Mouse (Mus musculus): ENCODE data around the gene Rab31. TPM values are rescaled to one million over a fixed set of nuclear protein-coding genes. Genes with fewer than 3 reads are reported as not detected.

Rab31 gene
- polyA plus RNA-seq, 1 experiment from 2014 or later: 79.0 TPM

GRCm38 (mm10) chr17:65625563-65625962 is 147.0 kb downstream of the Rab31 start:
- ATAC-seq (ENCODE audit: low FRiP score): no peak
- Histone ChIP-seq H3K27ac (no peak overlapping the region), H3K4me1 (no peaks in the 10 kb centered on the region), H3K9me3 (no peaks in the 10 kb centered on the region), H3K36me3 (replicated peaks) (no peaks in the 10 kb centered on the region), H3K9ac (no peak overlapping the region), H3K27me3 (no peaks in the 10 kb centered on the region), H3K4me3 (replicated peaks) (no peak overlapping the region), H3K4me2 (no peak overlapping the region)
- 92% methylated on average over 6 of the region's 6 CpGs for WGBS

GRCm38 (mm10) chr17:65623130-65623529 is 149.4 kb downstream of the Rab31 start:
- H3K4me3 ChIP-seq (replicated peaks): no peak overlapping the region
- no peaks in the 10 kb centered on the region for H3K36me3 ChIP-seq (replicated peaks)
- no peaks in the 10 kb centered on the region for H3K27me3 ChIP-seq
- no peak for ATAC-seq (ENCODE audit: low FRiP score)
- no peaks in the 10 kb centered on the region for H3K4me1 ChIP-seq
- no peak overlapping the region for H3K9ac ChIP-seq
- no peak overlapping the region for H3K4me2 ChIP-seq
- H3K27ac ChIP-seq: no peak overlapping the region
- H3K9me3 ChIP-seq: no peaks in the 10 kb centered on the region

GRCm38 (mm10) chr17:65618431-65618830 is 154.1 kb downstream of the Rab31 start:
- Histone ChIP-seq H3K27me3 (no peaks in the 10 kb centered on the region), H3K4me3 (replicated peaks) (no peak overlapping the region), H3K27ac (no peak overlapping the region), H3K36me3 (replicated peaks) (no peaks in the 10 kb centered on the region), H3K4me2 (no peak overlapping the region), H3K9ac (no peak overlapping the region), H3K9me3 (no peaks in the 10 kb centered on the region), H3K4me1 (0 out of 2 replicates have a peak, but pooled peaks cover 5% of the 10 kb centered on the region)
- no peak for ATAC-seq (ENCODE audit: low FRiP score)
- 91% methylated on average over 2 of the region's 2 CpGs for WGBS

- Histone ChIP-seq H3K9ac (no peak overlapping the region), H3K27ac (no peak overlapping the region), H3K36me3 (replicated peaks) (no peaks in the 10 kb centered on the region), H3K4me1 (peaks cover 15% of the 10 kb centered on the region), H3K4me2 (no peak overlapping the region), H3K9me3 (no peaks in the 10 kb centered on the region), H3K27me3 (no peaks in the 10 kb centered on the region), H3K4me3 (replicated peaks) (no peak overlapping the region)
- WGBS: 43% methylated on average over 3 of the region's 3 CpGs
- ATAC-seq (ENCODE audit: low FRiP score): no peak
These were observed 156.9 kb downstream of the Rab31 start for GRCm38 (mm10) chr17:65615678-65616077.

- H3K9ac ChIP-seq: peak overlapping the region; percentile 96
- no peaks in the 10 kb centered on the region for H3K36me3 ChIP-seq (replicated peaks)
- peak overlapping the region; percentile 88 for H3K4me3 ChIP-seq (replicated peaks)
- peak overlapping the region; percentile 100 for H3K27ac ChIP-seq
- peak overlapping the region; percentile 75 for H3K4me2 ChIP-seq
- 1% methylated on average over 9 of the region's 9 CpGs for WGBS
- peaks cover 24% of the 10 kb centered on the region for H3K4me1 ChIP-seq
- no peak for ATAC-seq (ENCODE audit: low FRiP score)
- no peaks in the 10 kb centered on the region for H3K9me3 ChIP-seq
- no peaks in the 10 kb centered on the region for H3K27me3 ChIP-seq
These were observed 158.1 kb downstream of the Rab31 start for GRCm38 (mm10) chr17:65614431-65614830.

GRCm38 (mm10) chr17:65613463-65614412 is 158.8 kb downstream of the Rab31 start, which contains the start of gene Vapa:
TSS of gene Vapa (minus strand) at chr17:65613555.
- under 1% methylated on average over 85 of the region's 85 CpGs for WGBS
- Histone ChIP-seq H3K4me2 (peak within 1 kb of the TSS; percentile 75), H3K4me3 (replicated peaks) (peak within 1 kb of the TSS; percentile 88), H3K4me1 (peaks cover 31% of the 10 kb centered on the region), H3K27me3 (no peaks in the 10 kb centered on the region), H3K27ac (peak within 1 kb of the TSS; percentile 100), H3K9me3 (no peaks in the 10 kb centered on the region), H3K9ac (peak within 1 kb of the TSS; percentile 96), H3K36me3 (replicated peaks) (no peaks in the 10 kb centered on the region)
- peak; percentile 93 for ATAC-seq (ENCODE audit: low FRiP score)

GRCm38 (mm10) chr17:65613142-65613462 is 159.4 kb downstream of the Rab31 start:
- Histone ChIP-seq H3K27ac (peak overlapping the region; percentile 100), H3K27me3 (no peaks in the 10 kb centered on the region), H3K9me3 (no peaks in the 10 kb centered on the region), H3K4me1 (peaks cover 37% of the 10 kb centered on the region), H3K9ac (peak overlapping the region; percentile 96), H3K4me3 (replicated peaks) (peak overlapping the region; percentile 88), H3K4me2 (peak overlapping the region; percentile 75), H3K36me3 (replicated peaks) (no peaks in the 10 kb centered on the region)
- ATAC-seq (ENCODE audit: low FRiP score): peak; percentile 75
- 0% methylated on average over 22 of the region's 42 CpGs for WGBS

- peak; percentile 57 for ATAC-seq (ENCODE audit: low FRiP score)
- Histone ChIP-seq H3K4me1 (peaks cover 41% of the 10 kb centered on the region), H3K4me2 (peak overlapping the region; percentile 75), H3K27ac (peak overlapping the region; percentile 100), H3K4me3 (replicated peaks) (peak overlapping the region; percentile 88), H3K27me3 (no peaks in the 10 kb centered on the region), H3K9ac (peak overlapping the region; percentile 96), H3K9me3 (no peaks in the 10 kb centered on the region), H3K36me3 (replicated peaks) (no peaks in the 10 kb centered on the region)
- 0% methylated on average over 47 of the region's 91 CpGs for WGBS
These were observed 160.0 kb downstream of the Rab31 start for GRCm38 (mm10) chr17:65612391-65613141.

GRCm38 (mm10) chr17:65611721-65612120 is 160.8 kb downstream of the Rab31 start:
- no peak overlapping the region for H3K27ac ChIP-seq
- H3K9ac ChIP-seq: peak overlapping the region; percentile 96; the same call in 1 of the 2 replicates
- 16% methylated on average over 4 of the region's 4 CpGs for WGBS
- H3K9me3 ChIP-seq: no peaks in the 10 kb centered on the region
- peak overlapping the region; percentile 75 for H3K4me2 ChIP-seq
- no peaks in the 10 kb centered on the region for H3K36me3 ChIP-seq (replicated peaks)
- ATAC-seq (ENCODE audit: low FRiP score): no peak
- peak overlapping the region; percentile 88 for H3K4me3 ChIP-seq (replicated peaks)
- H3K27me3 ChIP-seq: no peaks in the 10 kb centered on the region
- peaks cover 41% of the 10 kb centered on the region for H3K4me1 ChIP-seq

GRCm38 (mm10) chr17:65608743-65609142 is 163.8 kb downstream of the Rab31 start:
- no peak for ATAC-seq (ENCODE audit: low FRiP score)
- no peak overlapping the region for H3K4me2 ChIP-seq
- peaks cover 42% of the 10 kb centered on the region for H3K4me1 ChIP-seq
- 82% methylated on average over 5 of the region's 5 CpGs for WGBS
- H3K27ac ChIP-seq: no peak overlapping the region
- H3K4me3 ChIP-seq (replicated peaks): no peak overlapping the region
- no peaks in the 10 kb centered on the region for H3K27me3 ChIP-seq
- no peak overlapping the region for H3K9ac ChIP-seq
- H3K9me3 ChIP-seq: no peaks in the 10 kb centered on the region
- H3K36me3 ChIP-seq (replicated peaks): no peaks in the 10 kb centered on the region

- Histone ChIP-seq H3K4me2 (no peak overlapping the region), H3K4me3 (replicated peaks) (no peak overlapping the region), H3K9me3 (no peaks in the 10 kb centered on the region), H3K9ac (no peak overlapping the region), H3K27me3 (no peaks in the 10 kb centered on the region), H3K4me1 (peaks cover 42% of the 10 kb centered on the region), H3K36me3 (replicated peaks) (no peaks in the 10 kb centered on the region), H3K27ac (no peak overlapping the region)
- no peak for ATAC-seq (ENCODE audit: low FRiP score)
- WGBS: 83% methylated on average over 2 of the region's 2 CpGs
These were observed 164.3 kb downstream of the Rab31 start for GRCm38 (mm10) chr17:65608312-65608687.

- WGBS: 52% methylated on average over 7 of the region's 7 CpGs
- H3K9me3 ChIP-seq: no peaks in the 10 kb centered on the region
- no peak overlapping the region for H3K4me2 ChIP-seq
- H3K4me3 ChIP-seq (replicated peaks): no peak overlapping the region
- peaks cover 42% of the 10 kb centered on the region for H3K4me1 ChIP-seq
- no peak overlapping the region for H3K9ac ChIP-seq
- no peaks in the 10 kb centered on the region for H3K27me3 ChIP-seq
- ATAC-seq (ENCODE audit: low FRiP score): no peak
- no peaks in the 10 kb centered on the region for H3K36me3 ChIP-seq (replicated peaks)
- no peak overlapping the region for H3K27ac ChIP-seq
These were observed 164.8 kb downstream of the Rab31 start for GRCm38 (mm10) chr17:65607574-65608311.

All from forebrain, embryonic 12.5 days (tissue).